Mouse (Mus musculus) lung, adult 2 months (tissue): ENCODE data around the gene Mdga2. TPM values are rescaled to one million over a fixed set of nuclear protein-coding genes. Genes with fewer than 3 reads are reported as not detected.

Experiments
- DNase-seq: peaks from one replicate; pipeline ENCODE4 v3.0.0; 2022
- H3K4me1 ChIP-seq: fragments of 200-500 bp; 2 replicates; pipeline ENCODE4 v1.6.1; 2011; ENCODE audit warnings: low read length; ENCODE audit not compliant: control insufficient read depth, insufficient read depth
- H3K4me3 ChIP-seq: fragments of 200-500 bp; replicated peaks from 2 replicates; pipeline ENCODE3; 2011; ENCODE audit warnings: low read depth, mild to moderate bottlenecking, control low read depth, low read length; ENCODE audit errors: extremely low read depth
- CTCF ChIP-seq: fragments of 200-500 bp; IDR thresholded peaks from 2 replicates; pipeline ENCODE4 v1.5.1; 2011; ENCODE audit warnings: mild to moderate bottlenecking, low read length, control low read depth; ENCODE audit not compliant: insufficient read depth
- POLR2A ChIP-seq: fragments of 200-500 bp; IDR thresholded peaks from 2 replicates; pipeline ENCODE4 v1.6.1; 2011; ENCODE audit warnings: low read depth, mild to moderate bottlenecking, control low read depth, low read length, borderline replicate concordance; ENCODE audit errors: extremely low read depth
- WGBS: fragments of 180-500 bp; shearing (Covaris S2); methylation state at CpG from one replicate; pipeline ENCODE4 v1.1.7; 2018; 5-methylcytosine and 5-hydroxymethylcytosine counted together
- polyA plus RNA-seq: library from polyadenylated mRNA; depleted of rRNA; stranded (reverse); fragments of >200 nt; gene quantifications from 2 replicates; pipeline ENCODE4 v1.2.3, GENCODE M21; 2012

Gene Mdga2
- polyA plus RNA-seq, 1 experiment: not detected

DNA sequence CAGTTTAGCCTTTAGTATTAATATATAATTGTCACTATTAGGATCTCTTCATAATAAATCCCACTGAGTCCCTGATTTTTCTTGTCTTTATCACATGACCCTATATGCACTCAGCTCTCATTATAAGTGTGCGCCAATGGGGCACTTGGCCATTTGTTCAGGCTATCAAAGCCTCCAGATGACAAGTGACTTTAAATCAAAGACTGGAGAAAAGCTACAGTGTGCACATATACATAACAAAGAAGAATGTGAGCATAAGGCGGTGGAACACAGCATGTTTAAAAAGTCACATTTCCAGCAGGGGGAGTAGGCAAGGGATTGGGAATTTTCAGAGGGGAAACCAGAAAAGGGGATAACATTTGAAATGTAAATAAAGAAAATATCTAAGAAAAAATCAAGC lies 497.9 kb downstream of the Mdga2 start:
- H3K4me3 ChIP-seq: no peak overlapping the region
- DNase-seq: no peak
- no peak for TF ChIP-seq CTCF
- H3K4me1 ChIP-seq: no peaks in the 10 kb centered on the region
- WGBS: 71% methylated on average over 2 of the region's 2 CpGs

GRCm38 (mm10) chr12:66708334-66708733 lies 514.0 kb downstream of the Mdga2 start:
- WGBS: 77% methylated on average over 10 of the region's 10 CpGs
- Histone ChIP-seq H3K4me3 (no peak overlapping the region), H3K4me1 (no peaks in the 10 kb centered on the region)
- DNase-seq: no peak
- TF ChIP-seq POLR2A: no peak
- TF ChIP-seq CTCF: no peak

- DNase-seq: no peak
Measured at GRCm38 (mm10) chr12:66707431-66707830, 514.9 kb downstream of the Mdga2 start.

DNA sequence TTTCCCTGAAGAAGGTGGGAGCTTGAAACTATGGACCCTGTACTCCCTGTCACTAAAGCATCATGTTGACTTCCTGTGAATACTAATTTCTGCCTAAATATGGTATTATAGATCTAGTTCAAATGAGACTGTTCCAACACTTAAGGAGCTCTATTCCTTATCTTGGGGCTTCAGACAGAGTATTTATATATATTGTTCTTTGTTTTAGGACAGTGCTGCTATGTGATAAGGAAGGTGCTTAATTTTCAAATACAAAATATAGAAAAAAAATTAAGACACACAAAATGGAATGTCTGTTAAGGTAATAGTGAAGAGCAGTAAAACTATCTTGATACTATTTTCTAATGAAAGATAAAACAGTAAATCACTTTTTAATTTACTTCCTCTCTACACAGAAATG lies 517.3 kb downstream of the Mdga2 start:
- H3K4me3 ChIP-seq: no peak overlapping the region
- no peaks in the 10 kb centered on the region for H3K4me1 ChIP-seq
- no peak for DNase-seq
- TF ChIP-seq POLR2A: no peak
- TF ChIP-seq CTCF: no peak

More at GRCm38 (mm10) chr12:66707431-66707830, 514.9 kb downstream of the Mdga2 start:
- 21% methylated on average over 2 of the region's 2 CpGs for WGBS
- Histone ChIP-seq H3K4me3 (no peak overlapping the region), H3K4me1 (no peaks in the 10 kb centered on the region)
- TF ChIP-seq POLR2A: no peak
- no peak for TF ChIP-seq CTCF

DNA sequence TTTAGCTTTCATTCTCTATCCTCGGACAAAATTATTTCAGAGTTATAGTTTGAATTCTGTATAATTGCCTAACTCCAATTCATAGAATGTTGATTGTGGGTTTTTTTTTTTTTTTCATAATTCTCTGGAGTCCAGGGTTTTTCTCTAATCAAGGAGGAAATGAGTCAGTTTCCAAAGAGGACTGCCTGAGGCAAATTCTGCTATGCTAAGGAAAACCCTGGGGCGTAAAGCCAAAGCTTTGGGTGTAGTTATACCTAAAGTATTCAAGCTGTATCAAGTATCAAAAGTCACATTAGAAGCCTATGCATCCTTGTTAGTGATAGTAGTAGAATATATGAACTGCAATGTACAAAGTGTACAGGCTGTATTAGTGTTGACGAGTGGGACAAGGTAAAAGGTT lies 519.6 kb downstream of the Mdga2 start:
- no peak overlapping the region for H3K4me3 ChIP-seq
- DNase-seq: no peak
- 80% methylated on average over 3 of the region's 3 CpGs for WGBS
- TF ChIP-seq CTCF (no peak), POLR2A (no peak)
- H3K4me1 ChIP-seq: no peaks in the 10 kb centered on the region

DNA sequence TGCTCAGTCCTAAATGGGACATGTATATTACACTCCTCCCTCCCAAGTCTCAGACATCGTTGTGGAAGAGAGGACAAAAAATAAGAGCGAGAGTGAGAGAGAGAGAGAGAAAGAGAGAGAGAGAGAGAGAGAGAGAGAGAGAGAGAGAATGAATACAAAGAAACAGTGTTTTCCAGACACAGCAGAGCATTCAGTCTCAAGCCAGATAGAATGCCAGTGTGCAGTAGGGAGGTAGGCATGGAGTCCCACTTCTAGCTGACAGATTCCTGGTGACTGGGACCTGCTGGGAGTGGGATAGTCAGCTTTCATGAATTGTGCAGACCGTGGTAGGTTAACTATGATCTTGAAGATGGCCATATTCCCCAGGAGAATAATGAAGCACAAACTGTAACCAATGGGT lies 542.8 kb downstream of the Mdga2 start:
- no peak for DNase-seq
- WGBS: 77% methylated on average over 3 of the region's 3 CpGs
- Histone ChIP-seq H3K4me3 (no peak overlapping the region), H3K4me1 (no peaks in the 10 kb centered on the region)
- no peak for TF ChIP-seq POLR2A

- Histone ChIP-seq H3K4me3 (no peak overlapping the region), H3K4me1 (no peaks in the 10 kb centered on the region)
- no peak for DNase-seq
- TF ChIP-seq CTCF (no peak), POLR2A (no peak)
- 63% methylated on average over 12 of the region's 12 CpGs for WGBS
Measured at GRCm38 (mm10) chr12:66648605-66649552, 573.5 kb downstream of the Mdga2 start.

DNA sequence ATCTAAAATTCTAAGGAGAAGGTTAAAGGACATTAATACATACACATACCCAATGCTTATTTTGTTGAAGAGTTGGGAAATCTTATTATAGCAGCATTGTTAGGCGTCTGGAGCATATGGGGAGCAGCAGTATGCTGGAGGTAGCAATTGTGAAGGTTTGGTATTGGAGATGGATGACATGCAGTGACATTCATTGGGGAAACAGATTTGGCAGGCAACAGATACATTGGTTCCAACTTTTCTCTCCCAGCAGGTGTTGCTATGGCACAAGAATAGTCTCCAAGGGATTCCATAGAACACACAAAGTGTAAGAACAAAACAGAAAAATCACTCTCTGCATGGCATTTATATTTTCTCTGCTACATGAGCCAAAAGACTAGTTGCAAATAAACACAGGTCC lies 581.9 kb downstream of the Mdga2 start:
- H3K4me3 ChIP-seq: no peak overlapping the region
- WGBS: 45% methylated on average over 1 of the region's 1 CpGs
- TF ChIP-seq POLR2A: no peak
- no peaks in the 10 kb centered on the region for H3K4me1 ChIP-seq
- no peak for DNase-seq

GRCm38 (mm10) chr12:66619944-66620343 lies 602.4 kb downstream of the Mdga2 start:
- no peak for DNase-seq
- 58% methylated on average over 3 of the region's 3 CpGs for WGBS
- Histone ChIP-seq H3K4me3 (no peak overlapping the region), H3K4me1 (no peaks in the 10 kb centered on the region)
- no peak for TF ChIP-seq CTCF

GRCm38 (mm10) chr12:66591617-66592230 lies 630.6 kb downstream of the Mdga2 start:
- no peaks in the 10 kb centered on the region for H3K4me1 ChIP-seq
- 77% methylated on average over 1 of the region's 1 CpGs for WGBS
- H3K4me3 ChIP-seq: no peak overlapping the region
- TF ChIP-seq CTCF (no peak), POLR2A (no peak)
- no peak for DNase-seq
